Mouse (Mus musculus): ENCODE data around the gene Tmem125. TPM values are rescaled to one million over a fixed set of nuclear protein-coding genes. Genes with fewer than 3 reads are reported as not detected.
"Not testable (repeated sequence)": the region's sequence is repeated elsewhere in the genome, so short reads cannot be mapped to it uniquely, and the experiment has no call there.

Gene Tmem125
- polyA plus RNA-seq, 1 experiment from 2014 or later: 0.88 TPM

DNA sequence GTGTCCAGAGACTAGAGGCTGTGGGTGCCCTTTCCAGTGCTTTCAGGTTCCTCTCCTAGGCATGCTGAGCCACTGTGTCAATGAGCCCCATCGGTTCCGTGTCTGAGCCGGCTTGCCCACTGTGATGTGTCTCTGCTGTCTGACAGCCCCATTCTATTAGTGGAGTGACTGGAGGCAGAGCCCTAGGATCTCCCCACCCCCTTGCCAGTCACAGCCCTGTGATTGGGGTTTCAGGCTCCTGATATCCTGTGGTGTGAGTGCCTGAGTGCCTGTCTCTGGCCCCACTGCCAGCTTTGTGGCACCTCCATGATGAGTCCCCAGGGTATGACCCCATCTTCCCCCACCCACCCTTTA is 21.1 kb upstream of the Tmem125 start:
- no peaks in the 10 kb centered on the region for H3K27me3 ChIP-seq
- no peak overlapping the region for H3K4me2 ChIP-seq
- DNase-seq: no peak
- no peak overlapping the region for H3K27ac ChIP-seq
- ATAC-seq (ENCODE audit: low read depth): no peak
- no peak overlapping the region for H3K9ac ChIP-seq
- H3K36me3 ChIP-seq: no peaks in the 10 kb centered on the region
- 84% methylated on average over 3 of the region's 3 CpGs for WGBS (ENCODE audit: insufficient replicate concordance)
- H3K4me1 ChIP-seq (replicated peaks): peaks cover 39% of the 10 kb centered on the region
- no peak overlapping the region for H3K4me3 ChIP-seq (replicated peaks)
- H3K9me3 ChIP-seq (replicated peaks): peaks cover 8% of the 10 kb centered on the region; the same call in 1 of the 2 replicates

DNA sequence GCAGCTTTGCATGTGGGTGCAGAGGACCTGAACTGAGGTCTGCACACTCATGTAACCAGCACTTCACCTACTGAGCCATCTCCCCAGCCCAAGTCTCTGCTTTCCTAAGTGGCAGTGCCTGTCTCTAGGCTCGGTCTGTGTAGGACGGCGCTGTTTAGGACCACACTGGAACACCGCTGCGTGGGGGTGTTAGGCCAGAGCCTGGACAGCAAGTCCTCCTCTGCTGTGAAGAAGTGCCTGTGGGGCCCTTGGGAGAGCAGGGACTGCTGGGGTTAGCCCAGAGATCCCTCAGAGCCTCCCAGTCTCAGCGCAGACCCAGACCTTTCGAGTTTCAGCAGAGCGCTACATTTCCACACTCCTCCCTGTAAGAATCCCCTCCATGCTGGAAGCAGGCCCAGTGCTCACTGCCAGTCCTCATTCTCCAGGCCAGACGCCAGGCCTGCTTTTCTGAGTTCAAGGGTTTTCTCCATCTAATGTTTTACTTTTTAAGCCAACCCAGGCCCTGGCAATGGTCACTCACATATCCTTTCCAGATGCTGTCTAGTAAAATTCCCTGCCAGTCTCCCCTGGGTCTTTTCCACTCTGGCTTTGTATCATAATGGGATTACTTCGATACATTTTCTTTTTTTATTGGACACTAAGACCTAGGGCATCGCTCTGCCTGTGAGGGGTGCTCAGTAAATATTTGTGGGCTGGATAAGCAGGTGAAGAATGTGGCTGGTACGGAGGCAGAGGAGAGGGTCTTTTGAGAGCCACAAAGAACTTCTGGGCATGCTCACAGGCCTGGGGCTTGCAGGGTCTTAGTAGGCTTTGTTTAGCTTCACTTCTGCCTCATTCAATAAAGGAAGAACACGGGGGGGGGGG is 20.4 kb upstream of the Tmem125 start:
- no peak overlapping the region for H3K27ac ChIP-seq
- no peaks in the 10 kb centered on the region for H3K27me3 ChIP-seq
- no peak overlapping the region for H3K9ac ChIP-seq
- WGBS (ENCODE audit: insufficient replicate concordance): 69% methylated on average over 13 of the region's 13 CpGs
- H3K36me3 ChIP-seq: no peaks in the 10 kb centered on the region
- no peak overlapping the region for H3K4me2 ChIP-seq
- no peak overlapping the region for H3K4me3 ChIP-seq (replicated peaks)
- peaks cover 6% of the 10 kb centered on the region; the same call in 1 of the 2 replicates for H3K9me3 ChIP-seq (replicated peaks)
- peaks cover 33% of the 10 kb centered on the region for H3K4me1 ChIP-seq (replicated peaks)
- ATAC-seq (ENCODE audit: low read depth): no peak
- no peak for DNase-seq

DNA sequence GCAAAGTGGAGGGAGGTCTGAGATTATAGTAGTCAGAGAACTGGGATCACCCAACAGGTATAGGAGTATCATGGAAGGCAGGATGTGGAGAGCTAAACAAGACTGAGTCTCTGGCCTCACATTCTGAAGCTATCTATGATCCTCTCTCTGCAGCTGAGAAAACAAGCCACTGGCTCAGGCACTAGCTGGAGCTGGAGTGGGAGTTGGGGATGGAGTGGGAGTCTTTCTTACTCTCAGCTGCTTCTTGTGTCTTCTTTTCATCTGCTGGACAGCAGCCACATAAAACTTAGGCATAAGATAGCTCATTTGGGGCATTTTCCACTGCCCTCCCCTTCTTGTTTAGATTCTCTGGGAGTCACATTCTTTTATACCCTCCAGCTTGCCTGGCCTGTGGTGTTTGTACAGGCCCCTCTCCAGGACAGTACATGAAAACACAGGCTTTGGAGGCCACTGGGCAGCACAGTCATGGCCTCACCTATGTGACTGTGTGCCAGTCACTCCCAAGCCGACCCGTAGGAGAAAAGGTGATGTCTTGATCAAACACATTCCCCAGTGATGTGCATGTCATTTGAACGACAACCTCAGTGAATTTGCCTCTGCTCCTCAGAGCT is 9.3 kb upstream of the Tmem125 start:
- no peak overlapping the region for H3K4me3 ChIP-seq (replicated peaks)
- no peaks in the 10 kb centered on the region for H3K27me3 ChIP-seq
- no peak overlapping the region for H3K9ac ChIP-seq
- no peak overlapping the region for H3K27ac ChIP-seq
- WGBS (ENCODE audit: insufficient replicate concordance): 55% methylated on average over 3 of the region's 3 CpGs
- no peak for ATAC-seq (ENCODE audit: low read depth)
- H3K4me1 ChIP-seq (replicated peaks): no peaks in the 10 kb centered on the region
- no peaks in the 10 kb centered on the region for H3K36me3 ChIP-seq
- no peak for DNase-seq
- no peaks in the 10 kb centered on the region; the same call in 1 of the 2 replicates for H3K9me3 ChIP-seq (replicated peaks)
- no peak overlapping the region for H3K4me2 ChIP-seq

DNA sequence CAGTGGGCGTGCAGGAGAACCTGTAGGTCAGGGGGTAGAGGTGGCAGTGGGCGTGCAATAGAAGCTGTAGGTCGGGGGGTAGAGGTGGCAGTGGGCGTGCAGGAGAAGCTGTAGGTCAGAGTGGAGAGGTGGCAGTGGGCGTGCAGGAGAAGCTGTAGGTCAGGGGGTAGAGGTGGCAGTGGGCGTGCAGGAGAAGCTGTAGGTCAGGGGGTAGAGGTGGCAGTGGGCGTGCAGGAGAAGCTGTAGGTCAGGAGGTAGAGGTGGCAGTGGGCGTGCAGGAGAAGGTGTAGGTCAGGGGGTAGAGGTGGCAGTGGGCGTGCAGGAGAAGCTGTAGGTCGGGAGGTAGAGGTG is 4.3 kb upstream of the Tmem125 start:
- not testable (repeated sequence) for H3K27me3 ChIP-seq; H3K27ac ChIP-seq; ATAC-seq (ENCODE audit: low read depth); H3K4me2 ChIP-seq; H3K4me1 ChIP-seq (replicated peaks); H3K9ac ChIP-seq; H3K4me3 ChIP-seq (replicated peaks); H3K9me3 ChIP-seq (replicated peaks); DNase-seq; H3K36me3 ChIP-seq
- WGBS (ENCODE audit: insufficient replicate concordance): 72% methylated on average over 10 of the region's 10 CpGs

DNA sequence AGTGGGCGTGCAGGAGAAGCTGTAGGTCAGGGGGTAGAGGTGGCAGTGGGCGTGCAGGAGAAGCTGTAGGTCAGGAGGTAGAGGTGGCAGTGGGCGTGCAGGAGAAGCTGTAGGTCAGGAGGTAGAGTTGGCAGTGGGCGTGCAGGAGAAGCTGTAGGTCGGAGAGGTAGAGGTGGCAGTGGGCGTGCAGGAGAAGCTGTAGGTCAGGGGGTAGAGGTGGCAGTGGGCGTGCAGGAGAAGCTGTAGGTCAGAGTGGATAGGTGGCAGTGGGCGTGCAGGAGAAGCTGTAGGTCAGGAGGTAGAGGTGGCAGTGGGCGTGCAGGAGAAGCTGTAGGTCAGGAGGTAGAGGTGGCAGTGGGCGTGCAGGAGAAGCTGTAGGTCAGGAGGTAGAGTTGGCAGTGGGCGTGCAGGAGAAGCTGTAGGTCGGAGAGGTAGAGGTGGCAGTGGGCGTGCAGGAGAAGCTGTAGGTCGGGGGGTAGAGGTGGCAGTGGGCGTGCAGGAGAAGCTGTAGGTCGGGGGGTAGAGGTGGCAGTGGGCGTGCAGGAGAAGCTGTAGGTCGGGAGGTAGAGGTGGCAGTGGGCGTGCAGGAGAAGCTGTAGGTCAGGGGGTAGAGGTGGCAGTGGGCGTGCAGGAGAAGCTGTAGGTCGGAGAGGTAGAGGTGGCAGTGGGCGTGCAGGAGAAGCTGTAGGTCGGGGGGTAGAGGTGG is 3.7 kb upstream of the Tmem125 start:
- H3K9me3 ChIP-seq (replicated peaks); H3K27me3 ChIP-seq; ATAC-seq (ENCODE audit: low read depth); H3K27ac ChIP-seq; DNase-seq; H3K36me3 ChIP-seq; H3K4me2 ChIP-seq; H3K9ac ChIP-seq; H3K4me3 ChIP-seq (replicated peaks): not testable (repeated sequence)
- H3K4me1 ChIP-seq (replicated peaks): peaks cover 12% of the 10 kb centered on the region
- 74% methylated on average over 23 of the region's 23 CpGs for WGBS (ENCODE audit: insufficient replicate concordance)

DNA sequence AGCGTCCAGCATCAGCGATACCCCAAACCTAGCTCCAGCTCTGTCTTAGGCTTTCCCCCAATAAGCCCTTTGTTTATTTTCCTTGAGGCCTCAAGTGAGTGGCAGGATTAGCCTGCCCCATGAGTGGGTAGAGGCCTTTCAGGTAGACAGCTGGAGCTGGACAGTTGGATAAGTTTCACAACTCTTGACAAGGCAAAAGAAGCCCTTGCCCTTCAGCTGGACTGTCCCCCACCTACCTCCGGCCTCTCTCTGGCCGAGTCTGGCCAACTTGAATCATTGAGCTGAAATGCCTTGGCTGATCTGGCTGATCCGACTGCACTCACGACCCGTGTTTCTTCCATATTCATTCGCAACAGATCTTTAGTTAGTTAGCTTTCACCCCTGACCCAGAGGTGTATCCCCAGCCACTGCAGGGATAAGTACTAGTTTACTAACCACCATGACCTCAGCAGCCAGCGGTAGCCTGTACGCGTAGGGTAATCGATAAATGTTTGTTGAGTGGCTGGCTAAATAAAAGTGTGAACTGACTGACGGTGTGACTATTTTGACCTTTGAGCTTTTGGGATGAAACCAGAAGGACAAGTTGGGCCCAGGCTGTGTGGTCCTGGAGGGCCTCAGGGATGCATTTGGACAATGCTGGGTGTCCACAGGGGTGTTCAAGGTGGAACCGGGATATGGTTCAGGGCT is 740 bp upstream of the Tmem125 start:
- Histone ChIP-seq H3K27ac (peak overlapping the region; percentile 51), H3K9ac (no peak overlapping the region; the same call in 1 of the 2 replicates), H3K4me1 (replicated peaks) (peaks cover 12% of the 10 kb centered on the region), H3K36me3 (no peaks in the 10 kb centered on the region), H3K9me3 (replicated peaks) (peaks cover 3% of the 10 kb centered on the region), H3K4me3 (replicated peaks) (peak overlapping the region; percentile 41), H3K4me2 (peak overlapping the region; percentile 61), H3K27me3 (no peaks in the 10 kb centered on the region)
- 67% methylated on average over 14 of the region's 14 CpGs for WGBS (ENCODE audit: insufficient replicate concordance)
- ATAC-seq (ENCODE audit: low read depth) (peak; percentile 41), DNase-seq (no peak)

DNA sequence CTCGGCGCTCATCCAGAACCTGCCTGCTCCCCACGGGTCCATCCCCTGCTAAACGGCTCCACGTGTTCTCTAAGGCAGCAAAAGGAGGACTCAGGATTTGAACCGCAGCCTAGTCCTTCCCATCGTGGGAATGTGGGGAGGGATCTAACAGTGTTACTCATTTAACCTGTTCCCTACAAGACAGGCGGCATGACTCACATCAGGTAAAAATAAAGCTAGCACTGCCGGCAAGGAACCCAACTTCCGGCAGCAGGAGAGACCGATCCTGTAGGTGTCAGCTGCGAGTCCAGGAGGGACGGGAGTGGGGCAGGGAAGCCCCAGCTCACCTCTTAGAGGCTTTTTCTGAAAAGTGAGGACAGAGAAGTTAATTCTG is 700 bp downstream of the Tmem125 start:
- DNase-seq (no peak), ATAC-seq (ENCODE audit: low read depth) (no peak)
- Histone ChIP-seq H3K4me2 (peak overlapping the region; percentile 61), H3K27ac (no peak overlapping the region), H3K4me3 (replicated peaks) (peak overlapping the region; percentile 41), H3K4me1 (replicated peaks) (peaks cover 12% of the 10 kb centered on the region), H3K36me3 (no peaks in the 10 kb centered on the region), H3K9me3 (replicated peaks) (peaks cover 3% of the 10 kb centered on the region), H3K27me3 (no peaks in the 10 kb centered on the region), H3K9ac (peak overlapping the region; percentile 20; the same call in 1 of the 2 replicates)
- 13% methylated on average over 13 of the region's 13 CpGs for WGBS (ENCODE audit: insufficient replicate concordance)

DNA sequence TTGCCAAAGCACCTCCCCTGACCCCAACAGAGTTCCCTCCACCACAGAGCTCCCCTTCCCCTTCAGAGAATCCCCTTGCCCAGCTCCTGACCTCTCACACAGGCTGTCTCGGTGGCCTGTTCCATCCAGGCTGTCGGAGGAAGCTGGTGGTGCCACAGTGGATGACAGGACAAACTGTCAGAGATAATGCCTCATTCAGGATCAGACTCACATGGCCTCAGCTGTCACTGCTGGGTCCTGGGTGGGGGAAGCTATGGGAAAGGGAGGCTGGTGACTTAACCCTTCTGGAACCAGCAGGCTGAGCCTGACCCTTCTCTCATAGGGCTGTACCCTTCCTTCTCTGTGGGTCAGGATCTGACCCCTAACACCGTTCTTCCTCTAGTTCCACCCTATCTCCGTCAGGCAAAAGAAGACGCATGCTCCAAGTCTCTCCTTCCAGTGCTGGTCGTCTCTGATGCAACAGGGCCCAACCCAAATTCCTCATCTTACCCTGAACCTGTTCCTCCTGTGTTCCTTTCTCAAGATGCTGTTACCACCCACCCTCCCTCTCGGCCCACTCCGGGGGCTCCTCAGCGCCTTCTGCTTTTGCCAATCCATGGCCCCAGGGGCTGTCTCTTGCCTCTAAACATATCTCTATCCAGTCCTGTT is 1.2 kb downstream of the Tmem125 start:
- 35% methylated on average over 9 of the region's 9 CpGs for WGBS (ENCODE audit: insufficient replicate concordance)
- Histone ChIP-seq H3K27me3 (no peaks in the 10 kb centered on the region), H3K36me3 (no peaks in the 10 kb centered on the region), H3K27ac (no peak overlapping the region), H3K4me1 (replicated peaks) (peaks cover 12% of the 10 kb centered on the region), H3K9ac (0 out of 2 replicates have a peak overlapping the region, but pooled peaks have one; percentile 20), H3K4me3 (replicated peaks) (peak overlapping the region; percentile 41; the same call in 1 of the 2 replicates), H3K4me2 (peak overlapping the region; percentile 61), H3K9me3 (replicated peaks) (peaks cover 3% of the 10 kb centered on the region; the same call in 1 of the 2 replicates)
- DNase-seq (no peak), ATAC-seq (ENCODE audit: low read depth) (no peak)

DNA sequence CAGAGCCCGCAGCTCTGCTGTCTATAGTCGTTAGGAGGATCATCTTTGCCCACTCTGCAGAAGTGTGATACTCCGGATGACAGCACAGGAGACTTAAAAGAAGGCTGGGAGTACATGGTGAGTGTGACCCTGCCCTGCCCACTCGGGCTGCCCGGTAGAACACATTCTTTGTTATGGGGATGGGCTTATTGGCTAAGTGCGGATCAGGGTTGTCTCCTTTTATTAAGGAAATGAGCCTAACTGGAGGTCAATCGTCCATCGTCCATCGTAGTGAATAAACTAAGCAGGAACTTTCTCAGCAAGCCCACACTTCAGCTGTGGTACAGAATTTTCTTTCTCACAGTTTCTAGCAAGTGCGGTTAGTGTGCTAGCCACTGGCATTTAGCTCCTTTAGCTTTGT is 3.9 kb downstream of the Tmem125 start:
- H3K27ac ChIP-seq: no peak overlapping the region
- H3K4me2 ChIP-seq: no peak overlapping the region
- DNase-seq (no peak), ATAC-seq (ENCODE audit: low read depth) (no peak)
- no peak overlapping the region for H3K9ac ChIP-seq
- no peaks in the 10 kb centered on the region for H3K9me3 ChIP-seq (replicated peaks)
- peaks cover 12% of the 10 kb centered on the region for H3K4me1 ChIP-seq (replicated peaks)
- 41% methylated on average over 10 of the region's 10 CpGs for WGBS (ENCODE audit: insufficient replicate concordance)
- no peak overlapping the region for H3K4me3 ChIP-seq (replicated peaks)
- no peaks in the 10 kb centered on the region for H3K36me3 ChIP-seq
- no peaks in the 10 kb centered on the region for H3K27me3 ChIP-seq

DNA sequence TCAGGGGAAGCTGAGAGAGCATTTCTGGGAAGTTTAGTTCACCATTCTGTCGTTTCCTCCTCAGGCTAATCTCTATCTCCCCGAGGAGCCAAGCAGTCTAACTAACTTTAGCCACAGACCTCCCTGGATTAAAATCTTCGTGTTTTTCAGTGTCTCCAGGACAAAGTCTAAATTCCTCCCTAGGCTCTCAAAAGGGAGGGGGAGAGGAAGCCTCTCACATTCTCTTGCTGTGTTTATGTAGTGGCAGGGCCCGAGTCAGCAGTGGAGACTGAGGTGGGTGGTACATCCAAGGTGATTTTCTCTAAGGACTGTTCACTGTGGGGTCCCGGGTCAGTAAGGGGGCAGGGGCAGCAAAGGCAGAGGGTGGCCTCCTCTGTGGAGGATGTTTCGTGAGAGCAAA is 6.0 kb downstream of the Tmem125 start:
- Histone ChIP-seq H3K9me3 (replicated peaks) (no peaks in the 10 kb centered on the region), H3K27me3 (no peaks in the 10 kb centered on the region), H3K9ac (no peak overlapping the region), H3K4me1 (replicated peaks) (peaks cover 2% of the 10 kb centered on the region), H3K4me3 (replicated peaks) (no peak overlapping the region), H3K36me3 (no peaks in the 10 kb centered on the region), H3K27ac (no peak overlapping the region), H3K4me2 (no peak overlapping the region)
- DNase-seq (no peak), ATAC-seq (ENCODE audit: low read depth) (no peak)
- WGBS (ENCODE audit: insufficient replicate concordance): 22% methylated on average over 6 of the region's 6 CpGs

DNA sequence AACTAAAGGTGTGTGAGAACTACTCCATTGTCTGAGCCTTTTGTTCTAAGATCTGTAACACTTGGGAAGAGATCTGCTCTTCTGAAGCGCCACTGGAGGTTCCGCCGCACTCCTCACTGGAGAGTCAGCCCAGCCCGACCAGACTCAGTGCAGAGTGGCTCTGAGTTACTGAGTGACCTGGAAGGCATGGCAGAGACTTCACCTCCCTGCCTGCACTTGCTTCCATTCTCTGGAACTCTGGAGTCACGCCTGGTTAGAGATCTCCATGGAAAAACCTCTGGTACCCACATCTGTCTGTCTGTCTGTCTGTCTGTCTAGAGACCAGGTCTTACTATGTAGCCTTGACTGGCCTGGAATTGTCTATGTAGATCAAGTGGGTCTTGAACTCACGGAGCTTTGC is 8.2 kb downstream of the Tmem125 start:
- 68% methylated on average over 6 of the region's 6 CpGs for WGBS (ENCODE audit: insufficient replicate concordance)
- ATAC-seq (ENCODE audit: low read depth): no peak
- no peaks in the 10 kb centered on the region for H3K36me3 ChIP-seq
- no peaks in the 10 kb centered on the region for H3K27me3 ChIP-seq
- no peaks in the 10 kb centered on the region for H3K9me3 ChIP-seq (replicated peaks)
- H3K9ac ChIP-seq: no peak overlapping the region
- no peak for DNase-seq
- no peak overlapping the region for H3K4me2 ChIP-seq
- H3K4me3 ChIP-seq (replicated peaks): no peak overlapping the region
- H3K4me1 ChIP-seq (replicated peaks): no peaks in the 10 kb centered on the region
- H3K27ac ChIP-seq: no peak overlapping the region
